Mouse (Mus musculus): ENCODE measurements around the gene Reep3. TPM values are rescaled to one million over a fixed set of nuclear protein-coding genes. Genes with fewer than 3 reads are reported as not detected.

Reep3 gene
- polyA plus RNA-seq, 1 experiment from 2014 or later: 29.3 TPM

- Histone ChIP-seq H3K36me3 (no peaks in the 10 kb centered on the region), H3K27me3 (replicated peaks) (no peaks in the 10 kb centered on the region), H3K4me3 (no peak overlapping the region), H3K27ac (ENCODE audit: poor library complexity, severe bottlenecking) (no peak overlapping the region), H3K9me3 (replicated peaks) (no peaks in the 10 kb centered on the region), H3K9ac (no peak overlapping the region), H3K4me1 (replicated peaks) (peaks cover 42% of the 10 kb centered on the region), H3K4me2 (no peak overlapping the region)
- WGBS: 80% methylated on average over 18 of the region's 18 CpGs
- no peak for ATAC-seq (ENCODE audit: insufficient number of reproducible peaks, low FRiP score)
These were observed 15.3 kb downstream of the Reep3 start for GRCm38 (mm10) chr10:67081206-67082007.

- no peak overlapping the region for H3K4me3 ChIP-seq
- H3K4me2 ChIP-seq: no peak overlapping the region
- peaks cover 34% of the 10 kb centered on the region for H3K4me1 ChIP-seq (replicated peaks)
- 47% methylated on average over 4 of the region's 4 CpGs for WGBS
- no peaks in the 10 kb centered on the region for H3K27me3 ChIP-seq (replicated peaks)
- no peaks in the 10 kb centered on the region for H3K36me3 ChIP-seq
- peak; percentile 48; the same call in 1 of the 2 replicates for ATAC-seq (ENCODE audit: insufficient number of reproducible peaks, low FRiP score)
- H3K9me3 ChIP-seq (replicated peaks): no peaks in the 10 kb centered on the region
- H3K27ac ChIP-seq (ENCODE audit: poor library complexity, severe bottlenecking): peak overlapping the region; percentile 20; the same call in 1 of the 2 replicates
- H3K9ac ChIP-seq: no peak overlapping the region
These were observed 17.7 kb downstream of the Reep3 start for GRCm38 (mm10) chr10:67079030-67079429.

- H3K27ac ChIP-seq (ENCODE audit: poor library complexity, severe bottlenecking): no peak overlapping the region
These were observed 20.5 kb downstream of the Reep3 start for GRCm38 (mm10) chr10:67075931-67076878.

GRCm38 (mm10) chr10:67073577-67073976 lies 23.2 kb downstream of the Reep3 start:
- ATAC-seq (ENCODE audit: insufficient number of reproducible peaks, low FRiP score): no peak
- no peaks in the 10 kb centered on the region for H3K36me3 ChIP-seq
- 90% methylated on average over 8 of the region's 8 CpGs for WGBS
- no peak overlapping the region for H3K9ac ChIP-seq
- no peak overlapping the region for H3K4me3 ChIP-seq
- no peak overlapping the region for H3K4me2 ChIP-seq
- H3K9me3 ChIP-seq (replicated peaks): no peaks in the 10 kb centered on the region
- H3K27ac ChIP-seq (ENCODE audit: poor library complexity, severe bottlenecking): no peak overlapping the region
- peaks cover 22% of the 10 kb centered on the region for H3K4me1 ChIP-seq (replicated peaks)
- no peaks in the 10 kb centered on the region for H3K27me3 ChIP-seq (replicated peaks)

More at GRCm38 (mm10) chr10:67075931-67076878, 20.5 kb downstream of the Reep3 start:
- H3K4me3 ChIP-seq: no peak overlapping the region
- peaks cover 32% of the 10 kb centered on the region for H3K4me1 ChIP-seq (replicated peaks)
- no peaks in the 10 kb centered on the region for H3K27me3 ChIP-seq (replicated peaks)
- ATAC-seq (ENCODE audit: insufficient number of reproducible peaks, low FRiP score): no peak
- H3K4me2 ChIP-seq: no peak overlapping the region
- H3K9ac ChIP-seq: no peak overlapping the region
- WGBS: 71% methylated on average over 21 of the region's 21 CpGs
- no peaks in the 10 kb centered on the region for H3K9me3 ChIP-seq (replicated peaks)
- no peaks in the 10 kb centered on the region for H3K36me3 ChIP-seq

GRCm38 (mm10) chr10:67072600-67072999 lies 24.1 kb downstream of the Reep3 start:
- Histone ChIP-seq H3K9me3 (replicated peaks) (peaks cover 4% of the 10 kb centered on the region; the same call in 1 of the 2 replicates), H3K27ac (ENCODE audit: poor library complexity, severe bottlenecking) (no peak overlapping the region), H3K4me2 (no peak overlapping the region), H3K4me3 (no peak overlapping the region), H3K4me1 (replicated peaks) (peaks cover 19% of the 10 kb centered on the region), H3K27me3 (replicated peaks) (no peaks in the 10 kb centered on the region), H3K9ac (no peak overlapping the region), H3K36me3 (no peaks in the 10 kb centered on the region)
- ATAC-seq (ENCODE audit: insufficient number of reproducible peaks, low FRiP score): no peak
- 80% methylated on average over 4 of the region's 4 CpGs for WGBS

GRCm38 (mm10) chr10:67071884-67072283 lies 24.9 kb downstream of the Reep3 start:
- Histone ChIP-seq H3K27me3 (replicated peaks) (no peaks in the 10 kb centered on the region), H3K4me2 (no peak overlapping the region), H3K36me3 (no peaks in the 10 kb centered on the region), H3K9ac (no peak overlapping the region), H3K4me3 (no peak overlapping the region), H3K9me3 (replicated peaks) (peaks cover 4% of the 10 kb centered on the region; the same call in 1 of the 2 replicates), H3K4me1 (replicated peaks) (peaks cover 19% of the 10 kb centered on the region), H3K27ac (ENCODE audit: poor library complexity, severe bottlenecking) (no peak overlapping the region)
- no peak for ATAC-seq (ENCODE audit: insufficient number of reproducible peaks, low FRiP score)
- 68% methylated on average over 5 of the region's 5 CpGs for WGBS

- Histone ChIP-seq H3K4me1 (replicated peaks) (peaks cover 15% of the 10 kb centered on the region), H3K36me3 (no peaks in the 10 kb centered on the region), H3K4me2 (no peak overlapping the region), H3K9ac (no peak overlapping the region), H3K4me3 (no peak overlapping the region), H3K27ac (ENCODE audit: poor library complexity, severe bottlenecking) (no peak overlapping the region), H3K9me3 (replicated peaks) (peaks cover 4% of the 10 kb centered on the region; the same call in 1 of the 2 replicates), H3K27me3 (replicated peaks) (no peaks in the 10 kb centered on the region)
- no peak for ATAC-seq (ENCODE audit: insufficient number of reproducible peaks, low FRiP score)
- WGBS: 70% methylated on average over 4 of the region's 4 CpGs
These were observed 25.4 kb downstream of the Reep3 start for GRCm38 (mm10) chr10:67071389-67071788.

- H3K4me2 ChIP-seq: no peak overlapping the region
These were observed 27.7 kb downstream of the Reep3 start for GRCm38 (mm10) chr10:67069013-67069412.

GRCm38 (mm10) chr10:67066421-67066820 lies 30.3 kb downstream of the Reep3 start:
- Histone ChIP-seq H3K9me3 (replicated peaks) (peaks cover 4% of the 10 kb centered on the region; the same call in 1 of the 2 replicates), H3K4me3 (no peak overlapping the region), H3K9ac (no peak overlapping the region), H3K4me2 (no peak overlapping the region), H3K36me3 (no peaks in the 10 kb centered on the region), H3K4me1 (replicated peaks) (peaks cover 25% of the 10 kb centered on the region), H3K27me3 (replicated peaks) (no peaks in the 10 kb centered on the region), H3K27ac (ENCODE audit: poor library complexity, severe bottlenecking) (no peak overlapping the region)
- no peak for ATAC-seq (ENCODE audit: insufficient number of reproducible peaks, low FRiP score)
- WGBS: 73% methylated on average over 3 of the region's 3 CpGs

More at GRCm38 (mm10) chr10:67069013-67069412, 27.7 kb downstream of the Reep3 start:
- H3K36me3 ChIP-seq: no peaks in the 10 kb centered on the region
- H3K4me3 ChIP-seq: no peak overlapping the region
- peaks cover 26% of the 10 kb centered on the region for H3K4me1 ChIP-seq (replicated peaks)
- ATAC-seq (ENCODE audit: insufficient number of reproducible peaks, low FRiP score): no peak
- H3K9me3 ChIP-seq (replicated peaks): peaks cover 4% of the 10 kb centered on the region; the same call in 1 of the 2 replicates
- H3K9ac ChIP-seq: no peak overlapping the region
- H3K27ac ChIP-seq (ENCODE audit: poor library complexity, severe bottlenecking): no peak overlapping the region
- 71% methylated on average over 10 of the region's 10 CpGs for WGBS
- H3K27me3 ChIP-seq (replicated peaks): no peaks in the 10 kb centered on the region

- H3K9me3 ChIP-seq (replicated peaks): peaks cover 4% of the 10 kb centered on the region; the same call in 1 of the 2 replicates
- no peaks in the 10 kb centered on the region for H3K27me3 ChIP-seq (replicated peaks)
- WGBS: 69% methylated on average over 5 of the region's 5 CpGs
- no peaks in the 10 kb centered on the region for H3K36me3 ChIP-seq
- no peak for ATAC-seq (ENCODE audit: insufficient number of reproducible peaks, low FRiP score)
- peaks cover 26% of the 10 kb centered on the region for H3K4me1 ChIP-seq (replicated peaks)
- no peak overlapping the region for H3K4me2 ChIP-seq
- H3K4me3 ChIP-seq: no peak overlapping the region
- H3K27ac ChIP-seq (ENCODE audit: poor library complexity, severe bottlenecking): no peak overlapping the region
- H3K9ac ChIP-seq: no peak overlapping the region
These were observed 30.8 kb downstream of the Reep3 start for GRCm38 (mm10) chr10:67065927-67066326.

Measured in heart, embryonic 12.5 days (tissue).